Mouse (Mus musculus) forebrain, embryonic 11.5 days (tissue): ENCODE data around the gene Anxa6. TPM values are rescaled to one million over a fixed set of nuclear protein-coding genes. Genes with fewer than 3 reads are reported as not detected.

Experiments
- ATAC-seq: fragments of 200-750 bp; cut with Nextera tagmentation; replicated peaks from 2 replicates; pipeline ENCODE4 v1.8.0; 2017; ENCODE audit warnings: moderate TSS enrichment; ENCODE audit not compliant: low FRiP score
- DNase-seq: peaks from one replicate; pipeline ENCODE4 v3.0.0-alpha.2; 2017; ENCODE audit warnings: low spot score
- H3K27ac ChIP-seq: fragments of 300-500 bp; sonication (generic); 2 replicates; pipeline ENCODE4 v1.5.1; 2014; ENCODE audit warnings: low read depth, low read length
- H3K27me3 ChIP-seq: fragments of 300-500 bp; sonication (generic); 2 replicates; pipeline ENCODE4 v1.6.1; 2014; ENCODE audit warnings: mild to moderate bottlenecking, low read length, mixed read lengths; ENCODE audit not compliant: control insufficient read depth, insufficient read depth
- H3K36me3 ChIP-seq: fragments of 300-500 bp; sonication (generic); 2 replicates; pipeline ENCODE4 v1.6.1; 2014; ENCODE audit warnings: mild to moderate bottlenecking, low read length, moderate library complexity, mixed read lengths; ENCODE audit not compliant: control insufficient read depth, insufficient read depth
- H3K4me1 ChIP-seq: fragments of 300-500 bp; sonication (generic); replicated peaks from 2 replicates; pipeline ENCODE4 v1.6.1; 2014; ENCODE audit warnings: low read length, mixed read lengths; ENCODE audit not compliant: control insufficient read depth, insufficient read depth
- H3K4me2 ChIP-seq: fragments of 300-500 bp; sonication (generic); 2 replicates; pipeline ENCODE4 v1.6.1; 2014; ENCODE audit warnings: low read depth, mild to moderate bottlenecking, low read length, moderate library complexity, mixed read lengths; ENCODE audit not compliant: severe bottlenecking
- H3K4me3 ChIP-seq: fragments of 300-500 bp; sonication (generic); 2 replicates; pipeline ENCODE4 v1.5.1; 2014; ENCODE audit warnings: low read depth, low read length
- H3K9ac ChIP-seq: fragments of 300-500 bp; sonication (generic); 2 replicates; pipeline ENCODE4 v1.6.1; 2014; ENCODE audit warnings: low read length
- H3K9me3 ChIP-seq: fragments of 300-500 bp; sonication (generic); 2 replicates; pipeline ENCODE4 v1.6.1; 2016; ENCODE audit warnings: low read length, mixed read lengths; ENCODE audit not compliant: control insufficient read depth
- WGBS: fragments of 180-500 bp; shearing (Covaris S2); extraction: QIAGEN DNeasy Blood & Tissue Kit; methylation state at CpG from one replicate; pipeline ENCODE4 v1.1.7; 2014; 5-methylcytosine and 5-hydroxymethylcytosine counted together
- polyA plus RNA-seq: library from polyadenylated mRNA; unstranded; fragments of >200 nt; fragmentation: Nextera tagmentation; extraction: Ambion mirVana; gene quantifications from 2 replicates; pipeline ENCODE4 v1.2.1, GENCODE M21; 2014

Gene Anxa6
- polyA plus RNA-seq, 1 experiment from 2014 or later = 59.6 TPM

DNA sequence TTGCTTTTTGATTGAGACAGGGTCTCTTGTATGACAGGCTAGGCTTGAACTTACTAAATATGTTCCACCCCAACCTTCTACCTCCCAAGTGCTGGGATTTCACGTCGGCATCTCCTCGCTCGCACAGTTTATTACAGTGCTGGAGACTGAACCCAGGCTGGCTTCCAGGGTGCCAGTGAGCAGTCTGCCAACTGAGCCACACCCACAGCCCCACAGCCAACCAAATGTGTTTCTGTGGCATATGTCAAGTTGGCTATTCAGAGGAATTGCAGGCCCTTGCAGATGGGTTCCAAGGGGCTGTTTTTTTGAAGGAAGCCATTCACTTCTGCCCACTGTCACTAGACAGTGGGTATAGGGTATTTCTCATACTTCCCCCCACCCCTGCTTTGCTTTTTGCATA, 7.3 kb downstream of the Anxa6 start:
- DNase-seq (no peak), ATAC-seq (no peak)
- Histone ChIP-seq H3K4me3 (no peak overlapping the region), H3K36me3 (no peaks in the 10 kb centered on the region), H3K27ac (no peak overlapping the region), H3K4me2 (no peak overlapping the region), H3K9ac (no peak overlapping the region), H3K27me3 (no peaks in the 10 kb centered on the region), H3K9me3 (no peaks in the 10 kb centered on the region), H3K4me1 (peaks cover 16% of the 10 kb centered on the region)
- WGBS = 91% methylated on average over 4 of the region's 4 CpGs

DNA sequence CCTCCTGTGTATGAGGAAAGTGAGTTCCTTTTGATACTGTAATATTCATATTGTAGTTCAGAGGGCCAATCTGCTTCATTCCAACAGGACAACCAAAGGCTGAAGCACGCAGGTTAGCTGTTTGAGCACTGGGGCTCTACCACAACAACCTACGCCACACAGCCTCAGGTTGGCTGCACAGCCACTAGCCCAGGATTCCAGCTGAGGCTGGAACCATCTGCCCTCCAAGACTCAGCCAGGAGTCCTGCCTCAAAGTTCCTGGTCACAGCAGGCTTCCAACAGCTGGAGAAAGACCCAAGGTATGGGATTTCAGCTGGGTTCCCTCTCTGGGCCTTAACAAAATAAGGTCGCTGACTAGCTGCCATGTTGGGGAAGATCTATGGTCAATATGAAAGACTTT, 9.7 kb downstream of the Anxa6 start:
- DNase-seq = no peak
- no peaks in the 10 kb centered on the region for H3K9me3 ChIP-seq
- H3K4me2 ChIP-seq = no peak overlapping the region
- H3K27me3 ChIP-seq = no peaks in the 10 kb centered on the region
- WGBS = 87% methylated on average over 3 of the region's 3 CpGs
- no peaks in the 10 kb centered on the region for H3K36me3 ChIP-seq
- H3K4me3 ChIP-seq = no peak overlapping the region
- no peak overlapping the region for H3K9ac ChIP-seq
- peaks cover 16% of the 10 kb centered on the region for H3K4me1 ChIP-seq
- no peak for ATAC-seq
- H3K27ac ChIP-seq = peak overlapping the region; percentile 77

DNA sequence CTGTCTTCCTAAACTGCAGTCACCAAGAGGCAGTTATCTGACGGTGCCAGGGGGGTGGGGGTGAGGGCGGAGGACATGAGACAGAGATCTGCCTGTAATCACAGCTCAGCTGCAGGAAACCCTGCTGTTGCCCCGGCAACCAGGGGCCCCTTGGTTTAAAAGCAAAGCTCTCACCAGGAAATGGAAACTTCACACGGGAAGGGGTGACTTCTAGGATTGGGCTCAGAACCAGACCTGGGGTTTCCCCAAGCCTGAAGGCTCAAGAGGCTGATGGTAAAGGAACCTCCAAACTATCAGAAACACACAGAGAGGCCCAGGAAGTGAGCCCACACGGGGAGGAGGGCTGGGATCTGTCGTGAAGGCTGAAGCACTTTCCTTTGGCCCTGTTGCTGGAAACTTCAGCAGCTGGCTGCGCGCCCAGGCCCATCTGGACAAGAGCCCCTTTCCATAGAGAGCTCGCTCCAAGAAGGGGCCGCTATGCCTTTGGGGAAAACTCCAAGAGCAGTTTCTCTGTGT, 10.1 kb downstream of the Anxa6 start:
- Histone ChIP-seq H3K9ac (0 out of 2 replicates have a peak overlapping the region, but pooled peaks have one; percentile 2), H3K36me3 (no peaks in the 10 kb centered on the region), H3K27me3 (no peaks in the 10 kb centered on the region), H3K9me3 (no peaks in the 10 kb centered on the region), H3K4me3 (no peak overlapping the region), H3K4me2 (peak overlapping the region; percentile 8), H3K27ac (peak overlapping the region; percentile 77), H3K4me1 (peaks cover 16% of the 10 kb centered on the region)
- WGBS = 16% methylated on average over 10 of the region's 10 CpGs
- peak; percentile 83 for ATAC-seq
- DNase-seq = peak; percentile 88

DNA sequence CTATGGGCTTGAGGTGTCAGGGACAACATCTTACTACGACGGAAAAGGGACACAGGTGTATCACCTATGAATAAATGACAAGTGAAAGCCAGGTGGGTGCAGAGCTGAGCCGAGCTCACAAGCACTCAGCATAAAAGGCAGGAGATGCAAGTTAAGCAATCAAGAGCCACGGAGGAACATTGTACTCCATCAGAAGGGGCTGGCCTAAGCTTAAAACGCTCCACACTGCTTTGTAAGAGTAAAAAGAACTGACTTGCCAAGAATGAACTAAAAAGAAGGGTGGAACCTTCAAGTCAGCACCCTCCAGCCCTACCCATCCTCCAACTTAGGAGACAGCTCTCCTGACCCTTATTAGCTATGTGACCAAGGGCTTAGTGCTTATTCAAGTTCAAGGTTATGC, 10.7 kb downstream of the Anxa6 start:
- Histone ChIP-seq H3K36me3 (no peaks in the 10 kb centered on the region), H3K9me3 (no peaks in the 10 kb centered on the region), H3K4me3 (no peak overlapping the region), H3K4me2 (peak overlapping the region; percentile 8; the same call in 1 of the 2 replicates), H3K4me1 (peaks cover 16% of the 10 kb centered on the region), H3K9ac (no peak overlapping the region), H3K27ac (no peak overlapping the region), H3K27me3 (no peaks in the 10 kb centered on the region)
- ATAC-seq (peak; percentile 4; the same call in 1 of the 2 replicates), DNase-seq (no peak)
- WGBS = 70% methylated on average over 5 of the region's 5 CpGs

DNA sequence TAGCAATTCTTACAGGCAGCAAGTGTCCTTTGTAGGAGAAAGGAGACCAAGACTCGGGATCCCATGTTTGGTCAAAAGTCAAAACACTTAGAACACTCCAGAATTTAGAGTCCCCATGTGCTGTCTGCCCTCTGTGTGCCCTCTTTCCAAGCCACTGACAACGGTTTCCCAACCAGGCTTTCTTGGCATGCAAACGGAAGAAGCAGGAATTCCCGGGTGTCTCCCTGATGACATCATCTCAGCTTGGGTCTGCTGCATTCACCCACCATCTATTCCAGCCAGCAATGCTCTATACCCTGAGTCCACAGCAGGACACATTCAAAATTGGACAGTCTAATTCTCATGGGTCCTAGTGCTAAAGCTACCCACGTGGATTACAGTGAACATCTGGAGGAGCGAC, 11.4 kb downstream of the Anxa6 start:
- H3K4me1 ChIP-seq = peaks cover 16% of the 10 kb centered on the region
- ATAC-seq (no peak), DNase-seq (no peak)
- H3K27me3 ChIP-seq = no peaks in the 10 kb centered on the region
- H3K9me3 ChIP-seq = no peaks in the 10 kb centered on the region
- H3K4me2 ChIP-seq = no peak overlapping the region
- no peak overlapping the region for H3K9ac ChIP-seq
- no peaks in the 10 kb centered on the region for H3K36me3 ChIP-seq
- no peak overlapping the region for H3K4me3 ChIP-seq
- WGBS = 71% methylated on average over 6 of the region's 6 CpGs
- no peak overlapping the region for H3K27ac ChIP-seq

DNA sequence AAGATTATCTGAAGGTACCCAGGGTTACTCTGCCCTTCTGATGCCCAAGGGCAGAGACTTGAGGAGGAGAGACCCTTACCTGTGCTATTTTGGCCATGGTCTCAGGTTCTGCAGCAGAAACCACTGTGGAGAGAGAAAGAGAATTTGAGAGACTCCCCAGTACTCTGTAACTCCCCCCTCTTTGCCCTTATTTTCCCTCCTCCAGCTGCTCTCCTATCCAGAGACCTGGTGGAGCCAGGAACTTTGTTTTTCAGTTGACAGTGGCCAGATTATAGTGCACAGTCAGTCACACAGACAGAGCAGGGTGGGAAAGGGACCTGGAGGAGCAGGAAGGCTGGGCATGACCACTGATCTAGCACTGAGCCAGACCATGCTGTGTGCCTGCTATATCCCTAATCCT, 11.8 kb downstream of the Anxa6 start:
- Histone ChIP-seq H3K4me3 (no peak overlapping the region), H3K27me3 (no peaks in the 10 kb centered on the region), H3K27ac (no peak overlapping the region), H3K36me3 (no peaks in the 10 kb centered on the region), H3K4me1 (peaks cover 16% of the 10 kb centered on the region), H3K9ac (no peak overlapping the region), H3K4me2 (no peak overlapping the region), H3K9me3 (no peaks in the 10 kb centered on the region)
- ATAC-seq (no peak), DNase-seq (no peak)

DNA sequence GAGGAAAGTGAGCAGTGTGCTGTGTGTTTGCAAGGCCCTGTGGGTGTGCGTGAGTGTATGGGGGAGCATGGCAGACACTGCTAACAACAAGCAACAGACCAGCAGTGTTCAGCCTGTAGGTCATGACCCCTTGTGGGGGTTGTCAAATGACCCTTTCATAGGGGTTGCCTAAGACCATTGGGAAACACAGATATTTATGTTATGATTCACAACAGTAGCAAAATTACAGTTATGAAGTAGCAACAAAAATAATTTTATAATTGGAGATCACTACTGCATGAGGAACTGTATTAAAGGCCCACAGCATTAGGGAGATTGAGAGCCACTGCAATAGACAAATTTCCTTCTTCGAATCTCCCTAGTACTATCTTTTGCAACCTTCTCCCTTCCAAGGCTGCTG, 13.5 kb downstream of the Anxa6 start:
- no peak overlapping the region for H3K4me3 ChIP-seq
- no peak for DNase-seq
- WGBS = 85% methylated on average over 2 of the region's 2 CpGs
- H3K27ac ChIP-seq = no peak overlapping the region
- H3K9me3 ChIP-seq = no peaks in the 10 kb centered on the region
- no peak overlapping the region for H3K9ac ChIP-seq
- H3K4me1 ChIP-seq = peaks cover 16% of the 10 kb centered on the region
- H3K36me3 ChIP-seq = no peaks in the 10 kb centered on the region
- H3K4me2 ChIP-seq = no peak overlapping the region
- no peaks in the 10 kb centered on the region for H3K27me3 ChIP-seq
- no peak for ATAC-seq

DNA sequence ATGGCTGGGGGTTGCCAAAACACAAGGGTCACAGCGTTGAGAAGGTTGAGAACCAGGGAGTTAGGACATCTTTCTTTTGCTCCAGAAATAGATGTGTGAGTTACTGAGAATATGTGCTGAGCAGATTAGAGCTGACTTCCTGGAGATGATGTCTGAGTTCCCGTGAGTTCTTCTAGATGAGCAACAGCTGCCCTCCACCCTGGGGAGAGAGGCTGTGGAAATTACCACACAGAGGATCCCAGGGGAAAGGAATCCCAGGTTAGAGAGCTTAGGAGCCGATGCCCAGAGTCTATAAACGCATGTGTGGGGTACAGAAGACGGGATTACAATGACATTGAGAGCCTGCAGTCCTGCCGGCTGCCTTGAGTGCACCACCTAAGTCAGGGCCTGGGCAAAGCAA, 15.2 kb downstream of the Anxa6 start:
- Histone ChIP-seq H3K9me3 (no peaks in the 10 kb centered on the region), H3K4me1 (peaks cover 7% of the 10 kb centered on the region; the same call in 1 of the 2 replicates)
- WGBS = 83% methylated on average over 6 of the region's 6 CpGs

DNA sequence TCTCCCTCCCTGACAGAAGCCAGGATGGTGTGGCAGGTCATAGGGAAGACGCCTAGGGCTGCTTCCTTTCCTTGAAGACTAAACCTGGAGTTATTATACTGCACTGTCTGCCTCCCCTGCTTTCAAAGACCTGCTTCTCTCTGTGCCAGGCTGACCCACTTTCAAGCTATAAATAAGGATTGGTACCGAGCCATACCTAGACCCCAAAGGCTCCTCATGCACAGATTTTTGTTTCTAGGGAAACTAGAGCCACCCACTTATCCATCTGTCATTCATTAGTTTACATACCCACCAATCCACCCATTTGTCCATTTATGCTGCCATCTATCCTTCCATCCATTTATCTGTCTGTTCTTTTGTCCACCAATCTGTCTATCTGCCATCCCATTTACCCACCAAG, 16.0 kb downstream of the Anxa6 start:
- no peak overlapping the region for H3K27ac ChIP-seq
- no peaks in the 10 kb centered on the region for H3K9me3 ChIP-seq
- H3K4me3 ChIP-seq = no peak overlapping the region
- no peaks in the 10 kb centered on the region for H3K4me1 ChIP-seq
- H3K4me2 ChIP-seq = no peak overlapping the region
- no peaks in the 10 kb centered on the region for H3K27me3 ChIP-seq
- H3K36me3 ChIP-seq = no peaks in the 10 kb centered on the region
- ATAC-seq (no peak), DNase-seq (no peak)
- no peak overlapping the region for H3K9ac ChIP-seq
- 84% methylated on average over 2 of the region's 2 CpGs for WGBS

More for the DNA sequence above, 15.2 kb downstream of the Anxa6 start:
- no peaks in the 10 kb centered on the region for H3K27me3 ChIP-seq
- ATAC-seq = no peak
- no peak overlapping the region for H3K4me2 ChIP-seq
- no peak overlapping the region for H3K27ac ChIP-seq
- no peaks in the 10 kb centered on the region for H3K36me3 ChIP-seq
- no peak overlapping the region for H3K9ac ChIP-seq
- H3K4me3 ChIP-seq = no peak overlapping the region
- DNase-seq = no peak
